Mouse (Mus musculus) large intestine, adult 2 months (tissue): Measurements from ENCODE around the gene H2-M10.1. TPM values are rescaled to one million over a fixed set of nuclear protein-coding genes. Genes with fewer than 3 reads are reported as not detected.
"Not testable (repeated sequence)": the region's sequence is repeated elsewhere in the genome, so short reads cannot be mapped to it uniquely, and the experiment has no call there.

ENCODE experiments used
- DNase-seq: peaks from one replicate; pipeline ENCODE4 v3.0.0-alpha.2; 2012; ENCODE audit warnings: low read depth, low spot score
- WGBS: fragments of 180-500 bp; shearing (Covaris S2); methylation state at CpG from one replicate; pipeline ENCODE4 v1.1.7; 2018; 5-methylcytosine and 5-hydroxymethylcytosine counted together
- polyA plus RNA-seq: library from polyadenylated mRNA; depleted of rRNA; stranded (reverse); fragments of >200 nt; gene quantifications from 2 replicates; pipeline ENCODE4 v1.2.3, GENCODE M21; 2012; rRNA removed

Gene H2-M10.1
- not detected in 2 replicates for polyA plus RNA-seq

DNA sequence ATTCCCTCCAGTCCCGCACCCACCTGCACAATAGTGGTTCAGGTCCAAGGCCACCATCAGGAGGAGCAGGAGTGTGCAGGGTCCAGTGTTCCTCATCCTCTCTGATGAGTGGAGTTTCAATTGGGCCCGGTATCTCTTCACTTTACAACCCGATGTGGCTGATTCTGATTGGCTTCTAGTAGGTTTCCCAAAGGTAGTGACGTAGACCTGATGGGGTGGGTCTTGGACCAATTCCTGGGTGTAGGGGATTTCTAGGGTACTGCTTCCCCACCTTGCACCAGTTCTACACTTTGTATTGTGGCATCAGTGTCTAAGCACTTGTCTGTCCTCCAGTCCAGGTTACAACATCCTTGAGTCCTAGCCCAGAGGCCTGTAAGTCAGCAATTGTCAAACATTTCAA lies at the start of gene H2-M10.1:
H2-M10.1 (minus strand) TSS at position 101 of the 400 bp plus-strand sequence.
- no peak for DNase-seq
- WGBS, result 88% methylated on average over 4 of the region's 4 CpGs

DNA sequence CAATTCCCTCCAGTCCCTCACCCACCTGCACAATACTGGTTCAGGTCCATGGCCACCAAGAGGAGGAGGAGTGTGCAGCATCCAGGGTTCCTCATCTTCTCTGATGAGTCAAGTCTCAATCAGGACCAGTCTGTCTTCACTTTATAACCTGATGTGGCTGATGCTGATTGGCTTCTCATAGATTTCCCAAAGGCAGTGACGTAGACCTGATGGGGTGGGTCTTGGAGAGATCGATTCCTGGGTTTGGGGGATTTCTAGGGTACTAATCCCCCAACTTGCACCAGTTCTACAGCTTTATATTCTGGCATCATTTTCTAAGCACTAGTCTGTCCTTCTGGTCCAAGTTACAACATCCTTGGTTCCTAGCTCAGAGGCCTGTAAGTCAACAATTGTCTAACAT lies 42.4 kb upstream of the H2-M10.1 start, which contains the start of gene H2-M10.3:
H2-M10.3 (minus strand) TSS at position 101 of the 400 bp plus-strand sequence.
- 91% methylated on average over 2 of the region's 2 CpGs for WGBS
- DNase-seq, result not testable (repeated sequence)

DNA sequence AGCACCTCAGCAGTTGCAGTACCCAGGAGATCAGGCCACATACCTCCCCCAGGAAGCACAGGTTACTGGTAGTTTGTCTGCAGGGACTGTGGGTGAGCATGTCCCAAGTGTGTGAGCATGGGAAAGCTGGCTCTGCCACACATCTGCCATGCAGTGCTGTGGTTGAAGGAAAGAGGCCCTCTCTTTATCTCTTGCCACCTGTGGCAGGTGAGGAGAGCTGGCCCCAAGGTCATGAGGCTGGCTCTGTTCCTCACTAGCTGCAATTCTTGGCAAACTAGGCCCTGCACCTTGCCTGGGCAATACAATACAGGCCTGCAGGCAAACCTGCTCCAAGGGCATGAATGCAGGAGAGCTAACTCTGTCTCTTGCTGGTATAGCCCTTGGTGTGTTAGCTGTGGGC lies 36.4 kb upstream of the H2-M10.1 start:
- not testable (repeated sequence) for DNase-seq

DNA sequence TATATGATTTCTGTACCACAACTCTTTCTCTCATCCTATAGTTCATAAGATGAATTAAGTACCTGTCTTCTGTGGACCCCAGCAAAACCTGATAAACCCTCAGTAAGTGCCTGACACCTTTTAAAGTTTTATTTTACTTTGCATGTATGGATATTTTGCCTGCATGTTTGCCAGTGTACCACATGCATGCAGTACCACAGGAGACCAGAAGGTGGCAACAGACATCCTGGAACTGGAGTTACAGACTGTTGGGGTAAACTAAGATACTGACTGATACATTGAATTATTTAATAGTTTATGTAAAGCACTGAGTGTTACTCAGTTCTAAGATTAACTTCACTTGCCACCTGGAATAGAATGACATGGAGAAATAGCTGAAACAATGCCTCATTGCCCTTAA lies 31.6 kb upstream of the H2-M10.1 start:
- DNase-seq, result not testable (repeated sequence)

DNA sequence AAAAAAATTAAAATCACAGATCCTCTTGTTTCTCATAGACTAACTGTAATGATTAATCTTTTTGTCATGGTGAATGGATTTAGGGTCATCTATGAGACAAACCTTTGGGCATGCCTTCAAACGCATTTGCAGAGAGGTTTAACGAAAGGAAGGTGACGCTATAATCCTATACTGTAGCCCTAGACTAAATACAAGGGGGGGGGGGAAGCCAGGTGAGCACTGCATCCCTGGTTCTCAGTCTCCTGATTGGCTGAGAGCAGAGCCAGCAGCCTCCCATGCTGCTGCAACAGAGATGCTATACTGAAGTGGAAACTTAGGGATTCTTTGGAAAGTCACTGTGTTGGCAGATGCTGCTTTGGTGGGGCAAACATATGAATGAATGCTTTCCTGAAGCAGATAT lies 29.8 kb upstream of the H2-M10.1 start:
- no peak for DNase-seq
- 43% methylated on average over 3 of the region's 3 CpGs for WGBS

DNA sequence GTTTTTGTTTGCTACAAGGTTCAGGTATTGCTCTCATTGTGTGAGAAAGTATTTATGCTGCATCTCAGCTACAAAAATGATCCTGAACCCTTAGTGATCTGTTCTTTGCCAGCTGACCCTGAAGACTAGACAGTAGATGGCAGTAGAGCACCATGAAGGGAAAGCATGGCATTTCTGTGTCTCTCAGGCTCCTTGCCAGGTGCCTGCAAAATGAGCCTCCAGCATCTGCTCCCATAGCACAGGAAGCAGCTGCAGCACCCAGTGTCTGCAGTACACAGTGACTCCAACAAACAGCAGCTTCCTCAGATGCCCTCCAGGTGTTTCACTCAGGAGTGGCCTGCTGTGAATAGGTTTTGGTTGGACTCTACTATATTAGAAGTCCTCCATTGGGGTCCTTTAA lies 29.4 kb upstream of the H2-M10.1 start:
- DNase-seq, result peak; percentile 6

DNA sequence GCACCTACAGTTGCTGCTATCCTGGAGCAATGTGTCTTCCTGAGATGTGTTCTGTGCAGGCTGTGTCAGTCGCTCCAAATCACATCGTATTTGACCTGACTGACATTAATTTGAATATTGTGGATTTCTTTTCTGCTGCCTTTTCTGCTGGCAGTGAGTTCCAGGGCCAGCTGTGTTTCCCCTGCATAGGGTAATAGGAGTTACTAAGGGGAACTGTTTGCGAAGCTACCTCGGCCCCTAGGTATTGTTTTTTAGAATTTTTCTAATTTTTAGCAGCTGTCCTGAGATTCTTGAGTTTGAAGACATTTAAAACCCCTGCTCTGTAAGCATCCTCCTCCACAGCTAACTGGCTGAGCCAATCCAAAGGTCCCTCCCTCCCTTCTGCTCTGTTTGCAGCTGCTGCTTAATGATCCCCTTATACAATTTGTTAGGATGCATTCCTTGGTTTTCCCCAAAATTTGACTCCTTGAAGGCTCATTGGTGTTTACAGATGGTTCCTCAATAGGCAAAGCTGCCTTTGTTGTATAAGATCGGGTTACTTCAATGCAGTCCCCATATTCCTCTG lies 10.2 kb downstream of the H2-M10.1 start:
- no peak for DNase-seq
- WGBS, result 35% methylated on average over 5 of the region's 5 CpGs

DNA sequence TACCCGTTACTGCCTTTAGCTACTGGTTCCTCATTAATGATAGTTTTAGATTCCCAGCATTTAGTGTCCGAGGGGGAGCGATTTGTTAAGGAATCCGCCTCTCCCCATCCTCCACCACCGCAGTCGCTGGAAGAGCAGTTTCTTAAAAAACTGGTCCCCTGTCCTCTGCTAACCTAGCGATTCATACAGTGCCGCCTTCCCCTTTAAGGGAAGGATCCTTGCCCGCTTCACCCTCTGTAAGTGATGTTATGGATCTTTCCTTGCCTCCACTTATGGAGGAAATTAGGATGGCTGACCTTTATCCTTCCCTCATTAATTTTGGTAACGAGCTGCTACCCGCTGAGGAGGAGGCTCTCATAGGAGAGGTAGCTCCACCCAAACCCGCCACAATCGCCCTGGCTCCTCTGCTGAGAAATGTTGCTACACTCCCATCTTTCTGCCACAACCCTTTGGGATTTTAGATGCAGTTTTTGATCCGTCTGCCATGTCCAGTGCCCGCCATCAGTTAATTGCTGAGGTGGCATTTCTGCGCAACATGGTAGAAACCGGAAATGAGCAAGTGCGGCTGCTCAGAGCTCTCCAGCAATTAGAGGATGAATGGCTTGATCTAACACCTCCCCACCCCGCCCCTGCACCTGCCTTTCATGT lies 10.8 kb downstream of the H2-M10.1 start:
- peak; percentile 29 for DNase-seq
- 1% methylated on average over 19 of the region's 19 CpGs for WGBS

DNA sequence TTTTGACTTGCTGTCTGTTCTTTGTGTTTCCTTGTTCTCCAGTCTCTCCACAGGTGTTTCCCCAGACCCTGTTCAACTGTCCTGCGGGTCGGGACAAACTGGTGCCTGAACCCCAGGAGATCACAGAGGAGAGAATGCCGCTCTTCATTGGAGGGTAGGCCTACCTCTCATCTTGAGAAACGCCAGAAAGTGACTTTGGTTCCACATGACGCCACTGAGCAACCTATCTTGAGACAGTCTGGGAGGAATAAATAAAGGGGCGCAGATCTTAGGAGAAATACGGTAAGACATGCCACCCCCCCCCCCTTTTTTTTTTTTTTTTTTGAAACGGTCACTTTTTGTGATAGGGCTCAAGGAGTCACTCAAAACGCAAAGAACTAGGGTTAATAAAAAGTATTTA lies 11.4 kb downstream of the H2-M10.1 start:
- 5% methylated on average over 9 of the region's 9 CpGs for WGBS
- no peak for DNase-seq

DNA sequence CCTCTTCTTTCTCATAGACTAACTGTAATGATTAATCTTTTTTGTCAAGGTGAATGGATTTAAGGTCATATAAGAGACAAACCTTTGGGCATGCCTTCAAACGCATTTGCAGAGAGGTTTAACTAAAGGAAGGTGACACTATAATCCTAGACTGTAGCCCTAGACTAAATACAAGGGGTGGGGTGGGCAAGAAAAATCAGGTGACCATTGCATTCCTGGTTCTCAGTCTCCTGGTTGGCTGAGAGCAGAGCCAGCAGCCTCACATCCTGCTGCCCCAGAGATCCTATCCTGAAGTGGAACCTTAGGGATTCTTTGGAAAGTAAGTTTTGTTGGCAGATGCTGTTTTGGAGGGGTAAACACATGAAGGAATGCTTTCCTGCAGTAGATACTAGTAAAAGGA lies 16.7 kb downstream of the H2-M10.1 start:
- DNase-seq, result no peak
- 9% methylated on average over 1 of the region's 1 CpGs for WGBS

DNA sequence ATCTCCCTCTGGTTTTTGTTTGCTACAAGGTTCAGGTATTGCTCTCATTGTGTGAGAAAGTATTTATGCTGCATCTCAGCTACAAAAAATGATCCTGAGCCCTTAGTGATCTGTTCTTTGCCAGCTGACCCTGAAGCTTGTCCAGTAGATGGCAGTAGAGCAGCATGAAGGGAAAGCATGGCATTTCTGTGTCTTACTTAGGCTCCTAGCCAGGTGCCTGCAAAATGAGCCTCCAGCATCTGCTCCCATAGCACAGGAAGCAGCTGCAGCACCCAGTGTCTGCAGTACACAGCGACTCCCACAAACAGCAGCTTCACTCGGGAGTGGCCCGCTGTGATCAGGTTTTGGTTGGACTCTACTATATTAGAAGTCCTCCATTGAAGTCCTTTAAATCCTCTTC lies 17.1 kb downstream of the H2-M10.1 start:
- 0% methylated on average over 3 of the region's 3 CpGs for WGBS
- DNase-seq, result peak; percentile 35

DNA sequence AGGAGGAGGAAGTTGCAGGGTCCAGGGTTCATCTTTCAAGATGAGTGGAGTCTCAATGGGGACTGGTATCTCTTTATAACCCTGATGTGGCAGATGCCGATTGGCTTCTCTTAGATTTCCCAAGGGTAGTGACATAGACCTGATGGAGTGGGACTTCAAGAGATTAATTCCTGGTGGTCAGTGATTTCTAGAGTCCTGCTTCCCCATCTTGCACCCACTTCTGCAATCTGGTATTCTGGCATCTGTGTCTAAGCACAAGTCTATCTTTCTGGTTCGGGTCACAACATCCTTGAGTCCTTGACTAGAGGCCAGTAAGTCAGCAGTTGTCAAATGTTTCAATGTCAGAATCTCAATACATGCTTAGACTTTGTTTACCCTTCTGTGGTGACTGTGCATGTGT lies 39.6 kb downstream of the H2-M10.1 start, which contains the start of gene H2-M10.2:
H2-M10.2 (minus strand) TSS at position 101 of the 400 bp plus-strand sequence.
- no peak for DNase-seq
- 88% methylated on average over 2 of the region's 2 CpGs for WGBS

DNA sequence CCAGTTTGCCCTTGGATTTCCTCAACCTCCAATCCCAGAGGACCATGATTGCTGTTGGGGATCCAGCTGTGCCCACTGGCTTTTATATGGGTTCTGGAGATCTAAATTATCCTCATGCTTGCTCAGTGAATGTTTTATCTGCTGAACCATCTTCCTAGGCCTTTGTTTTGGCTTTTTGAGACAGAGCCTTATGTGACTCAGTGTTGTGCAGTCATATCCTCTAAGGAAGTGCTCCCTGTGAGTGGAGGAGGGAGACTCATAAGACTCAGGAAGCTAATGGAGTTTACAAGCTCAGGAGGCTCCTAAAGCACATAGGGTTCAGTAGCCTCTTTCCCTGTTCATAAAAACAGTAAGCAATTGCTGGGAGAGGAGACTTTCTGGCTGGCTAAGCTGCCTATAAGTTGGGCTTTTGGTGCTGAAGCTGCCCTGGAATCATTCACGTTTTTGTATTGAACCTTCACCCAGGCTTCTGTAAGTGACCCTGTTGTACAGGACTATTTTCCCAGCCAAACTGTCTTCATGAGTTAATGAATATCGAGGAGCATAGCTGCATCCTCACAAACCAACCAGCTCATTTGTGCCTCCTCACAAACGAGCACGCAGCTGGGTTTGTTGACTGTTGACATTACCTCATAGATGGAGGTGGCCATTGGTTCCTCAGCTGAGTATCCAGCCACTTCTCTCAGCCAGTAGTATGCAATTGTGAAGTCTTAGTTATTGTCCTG lies 44.3 kb downstream of the H2-M10.1 start:
- WGBS, result 84% methylated on average over 4 of the region's 4 CpGs
- no peak for DNase-seq

DNA sequence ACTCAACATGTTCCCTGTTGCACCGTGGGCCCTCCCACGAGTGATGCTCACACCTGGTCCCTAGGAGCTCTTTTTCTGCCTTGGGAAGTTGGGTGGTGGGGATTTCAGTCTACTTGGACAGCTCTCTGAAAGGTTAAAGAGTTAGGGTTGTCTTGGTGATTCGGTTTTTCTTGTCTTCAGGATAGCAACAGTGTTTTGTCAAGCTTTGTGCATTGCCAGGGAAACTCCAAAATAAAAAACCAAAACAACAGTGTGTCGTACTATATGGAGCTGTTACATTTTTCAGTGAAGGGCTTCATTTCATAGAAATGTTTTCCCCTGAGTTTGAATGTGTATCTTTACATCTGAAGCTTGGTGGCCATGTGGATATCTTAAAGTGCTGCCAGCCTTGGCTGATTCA lies 51.2 kb downstream of the H2-M10.1 start:
- WGBS, result 66% methylated on average over 4 of the region's 4 CpGs
- no peak for DNase-seq

DNA sequence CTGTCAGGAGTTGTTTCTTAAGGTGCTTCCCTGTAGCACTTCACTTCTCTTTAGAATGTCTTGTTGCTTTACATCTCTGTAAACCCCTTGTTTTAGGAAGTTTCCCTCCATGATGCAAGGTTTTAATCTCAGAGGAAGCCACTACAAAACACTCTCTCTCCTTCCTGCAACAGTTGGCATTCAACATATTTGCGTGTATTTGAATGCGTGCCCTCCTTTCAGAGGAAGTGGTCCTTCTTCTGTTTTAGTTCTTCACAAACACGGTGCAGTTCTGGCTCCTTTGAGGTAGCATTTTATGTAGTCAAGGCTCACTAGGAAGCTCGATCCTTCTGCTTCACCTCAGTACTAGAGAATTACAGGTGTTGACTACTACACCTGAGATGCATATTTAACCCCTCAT lies 52.2 kb downstream of the H2-M10.1 start:
- DNase-seq, result no peak
- 76% methylated on average over 4 of the region's 4 CpGs for WGBS

Other genes starting within 250 kb of the H2-M10.1 start
- gene Gm19684, start 204.5 kb downstream of the H2-M10.1 start, polyA plus RNA-seq, result 0.15 and 0.33 TPM in 2 replicates
- 7.1 and 18.3 TPM in 2 replicates for gene Gm7030, start 196.7 kb downstream of the H2-M10.1 start, polyA plus RNA-seq
- gene Gm8909, start 157.6 kb downstream of the H2-M10.1 start, polyA plus RNA-seq, result 58.6 and 119 TPM in 2 replicates
- 73.6 and 140 TPM in 2 replicates for gene H2-T3, start 135.9 kb downstream of the H2-M10.1 start, polyA plus RNA-seq
- 105 and 123 TPM in 2 replicates for gene Rpp21, start 68.1 kb downstream of the H2-M10.1 start, polyA plus RNA-seq
- 7.9 and 12.3 TPM in 2 replicates for gene Trim39, start 53.9 kb downstream of the H2-M10.1 start, polyA plus RNA-seq
- not detected in 2 replicates for gene H2-M10.2, start 39.7 kb downstream of the H2-M10.1 start, polyA plus RNA-seq
- gene H2-M10.3, start 42.3 kb upstream of the H2-M10.1 start, polyA plus RNA-seq, result not detected in 2 replicates
- not detected in 2 replicates for gene H2-M10.4, start 136.2 kb upstream of the H2-M10.1 start, polyA plus RNA-seq
- gene H2-M11, start 220.9 kb upstream of the H2-M10.1 start, polyA plus RNA-seq, result not detected in 2 replicates